Mouse (Mus musculus) neural tube, embryonic 12.5 days (tissue): ENCODE data around the gene Tsku. TPM values are rescaled to one million over a fixed set of nuclear protein-coding genes. Genes with fewer than 3 reads are reported as not detected.
A peak's percentile ranks its signal among the peaks of the same experiment; 100 is the strongest.

ENCODE experiments used
- ATAC-seq: fragments of 200-750 bp; cut with Nextera tagmentation; 2 replicates; pipeline ENCODE4 v1.8.0; 2017; ENCODE audit warnings: low read depth, mild to moderate bottlenecking, moderate TSS enrichment, moderate library complexity; ENCODE audit not compliant: low FRiP score
- H3K27ac ChIP-seq: fragments of 300-500 bp; sonication (generic); 2 replicates; pipeline ENCODE4 v1.5.1; 2016
- H3K27me3 ChIP-seq: fragments of 300-500 bp; sonication (generic); replicated peaks from 2 replicates; pipeline ENCODE4 v1.6.1; 2016; ENCODE audit warnings: mild to moderate bottlenecking
- H3K36me3 ChIP-seq: fragments of 300-500 bp; sonication (generic); 2 replicates; pipeline ENCODE4 v1.6.1; 2016; ENCODE audit warnings: mild to moderate bottlenecking
- H3K4me1 ChIP-seq: fragments of 300-500 bp; sonication (generic); 2 replicates; pipeline ENCODE4 v1.6.1; 2016
- H3K4me2 ChIP-seq: fragments of 300-500 bp; sonication (generic); replicated peaks from 2 replicates; pipeline ENCODE4 v1.6.1; 2016; ENCODE audit warnings: mild to moderate bottlenecking
- H3K4me3 ChIP-seq: fragments of 300-500 bp; sonication (generic); 2 replicates; pipeline ENCODE4 v1.5.1; 2016
- H3K9ac ChIP-seq: fragments of 300-500 bp; sonication (generic); 2 replicates; pipeline ENCODE4 v1.6.1; 2016; ENCODE audit warnings: mild to moderate bottlenecking
- H3K9me3 ChIP-seq: fragments of 300-500 bp; sonication (generic); 2 replicates; pipeline ENCODE4 v1.6.1; 2016; ENCODE audit warnings: mild to moderate bottlenecking
- WGBS: fragments of 180-500 bp; shearing (Covaris S2); methylation state at CpG from one replicate; pipeline ENCODE4 v1.1.7; 2016; 5-methylcytosine and 5-hydroxymethylcytosine counted together
- polyA plus RNA-seq: library from polyadenylated mRNA; unstranded; fragments of >200 nt; fragmentation: Nextera tagmentation; extraction: Ambion mirVana; gene quantifications from 2 replicates; pipeline ENCODE4 v1.2.1, GENCODE M21; 2016

Gene Tsku
- polyA plus RNA-seq: 7.7 and 8.3 TPM in 2 replicates

- H3K36me3 ChIP-seq: no peaks in the 10 kb centered on the region
- no peaks in the 10 kb centered on the region for H3K27me3 ChIP-seq
- WGBS: under 1% methylated on average over 52 of the region's 52 CpGs
- peak within 1 kb of the TSS; percentile 64 for H3K4me3 ChIP-seq
- H3K4me2 ChIP-seq: peak within 1 kb of the TSS; percentile 98
- peak; percentile 90 for ATAC-seq
- H3K9me3 ChIP-seq: no peaks in the 10 kb centered on the region
- peak within 1 kb of the TSS; percentile 10; the same call in 1 of the 2 replicates for H3K27ac ChIP-seq
- peak within 1 kb of the TSS; percentile 73 for H3K9ac ChIP-seq
- H3K4me1 ChIP-seq: peaks cover 32% of the 10 kb centered on the region
These were observed at the start of gene Tsku for GRCm38 (mm10) chr7:98361063-98361652. TSS of gene Tsku (minus strand) at chr7:98361328.

- Histone ChIP-seq H3K36me3 (no peaks in the 10 kb centered on the region), H3K4me2 (no peak overlapping the region), H3K4me3 (no peak overlapping the region), H3K27me3 (no peaks in the 10 kb centered on the region), H3K27ac (no peak overlapping the region), H3K9ac (no peak overlapping the region), H3K4me1 (no peaks in the 10 kb centered on the region), H3K9me3 (no peaks in the 10 kb centered on the region)
- WGBS: 84% methylated on average over 5 of the region's 5 CpGs
- no peak for ATAC-seq
These were observed 46.5 kb upstream of the Tsku start for GRCm38 (mm10) chr7:98407615-98408014.

DNA sequence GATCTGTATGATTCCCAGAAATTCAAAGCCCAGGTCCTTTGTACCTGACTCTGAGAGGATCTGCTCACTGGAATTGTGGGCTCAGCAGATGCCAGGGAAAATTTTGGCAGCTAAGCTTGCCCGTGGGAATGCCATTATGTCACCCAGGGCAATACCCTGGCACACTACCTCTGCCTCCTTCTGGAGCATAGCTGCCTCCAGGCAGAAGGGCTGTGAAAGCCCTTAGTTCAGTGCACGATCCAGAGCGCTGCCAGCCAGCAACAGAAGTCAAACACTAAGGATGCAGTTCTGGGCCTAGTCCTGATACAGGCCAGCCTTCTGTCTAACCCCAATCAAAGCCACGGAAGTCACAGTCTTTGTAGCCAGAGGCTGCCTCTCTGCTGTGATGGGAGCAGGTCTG is 42.9 kb upstream of the Tsku start:
- Histone ChIP-seq H3K36me3 (no peaks in the 10 kb centered on the region), H3K4me2 (no peak overlapping the region), H3K27ac (no peak overlapping the region), H3K4me3 (no peak overlapping the region), H3K4me1 (no peaks in the 10 kb centered on the region), H3K27me3 (no peaks in the 10 kb centered on the region), H3K9ac (no peak overlapping the region), H3K9me3 (no peaks in the 10 kb centered on the region)
- 76% methylated on average over 4 of the region's 4 CpGs for WGBS
- no peak for ATAC-seq

DNA sequence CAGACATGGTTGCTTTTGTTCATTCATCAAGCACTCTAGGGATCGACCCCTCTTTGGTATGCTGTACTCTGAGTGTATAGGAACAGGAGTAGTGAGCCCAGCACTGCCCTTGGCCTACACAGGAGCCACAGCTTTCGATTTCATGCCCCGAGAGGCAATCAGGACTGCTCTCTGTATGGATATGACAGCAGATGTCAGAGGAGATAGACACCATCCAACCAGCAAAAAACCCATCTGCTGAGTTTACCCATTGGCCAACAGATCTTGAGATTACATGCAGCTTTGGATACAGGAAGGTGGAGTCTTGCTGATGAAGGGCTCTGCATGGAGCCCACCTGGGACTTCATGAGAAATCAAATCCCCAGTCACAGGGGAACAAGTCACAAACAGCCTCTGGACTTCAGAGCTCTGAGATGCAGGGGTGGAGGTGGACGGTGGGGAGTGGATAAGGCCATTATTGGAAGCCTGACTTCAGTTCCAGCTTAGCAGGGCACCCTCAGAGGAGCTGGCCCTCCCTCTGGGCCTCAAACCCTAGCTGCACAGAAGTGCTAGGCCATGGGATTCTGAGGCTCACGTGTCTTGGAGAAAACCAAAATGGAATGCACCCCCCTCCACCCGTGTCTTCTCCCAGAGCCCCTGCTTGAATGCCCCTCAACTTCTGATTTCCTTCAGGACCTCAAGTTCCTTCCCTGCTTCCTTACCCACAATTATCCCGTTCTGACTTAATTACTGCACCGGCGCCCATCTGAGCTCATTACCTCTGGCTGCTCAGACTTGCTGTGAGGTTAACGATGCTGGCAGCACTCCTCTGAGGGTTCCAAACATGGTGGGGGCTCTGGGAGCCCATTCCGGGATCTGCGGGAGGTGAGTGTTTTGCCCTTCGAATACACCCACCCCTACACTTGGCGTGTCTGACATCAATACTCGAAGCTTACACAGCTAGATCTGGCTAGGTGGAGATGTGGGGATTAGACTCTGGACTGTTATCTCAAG is 41.8 kb upstream of the Tsku start:
- Histone ChIP-seq H3K9me3 (no peaks in the 10 kb centered on the region), H3K27ac (no peak overlapping the region), H3K4me3 (no peak overlapping the region), H3K9ac (no peak overlapping the region), H3K36me3 (no peaks in the 10 kb centered on the region), H3K4me1 (no peaks in the 10 kb centered on the region), H3K27me3 (no peaks in the 10 kb centered on the region), H3K4me2 (no peak overlapping the region)
- ATAC-seq: no peak
- 64% methylated on average over 15 of the region's 15 CpGs for WGBS

DNA sequence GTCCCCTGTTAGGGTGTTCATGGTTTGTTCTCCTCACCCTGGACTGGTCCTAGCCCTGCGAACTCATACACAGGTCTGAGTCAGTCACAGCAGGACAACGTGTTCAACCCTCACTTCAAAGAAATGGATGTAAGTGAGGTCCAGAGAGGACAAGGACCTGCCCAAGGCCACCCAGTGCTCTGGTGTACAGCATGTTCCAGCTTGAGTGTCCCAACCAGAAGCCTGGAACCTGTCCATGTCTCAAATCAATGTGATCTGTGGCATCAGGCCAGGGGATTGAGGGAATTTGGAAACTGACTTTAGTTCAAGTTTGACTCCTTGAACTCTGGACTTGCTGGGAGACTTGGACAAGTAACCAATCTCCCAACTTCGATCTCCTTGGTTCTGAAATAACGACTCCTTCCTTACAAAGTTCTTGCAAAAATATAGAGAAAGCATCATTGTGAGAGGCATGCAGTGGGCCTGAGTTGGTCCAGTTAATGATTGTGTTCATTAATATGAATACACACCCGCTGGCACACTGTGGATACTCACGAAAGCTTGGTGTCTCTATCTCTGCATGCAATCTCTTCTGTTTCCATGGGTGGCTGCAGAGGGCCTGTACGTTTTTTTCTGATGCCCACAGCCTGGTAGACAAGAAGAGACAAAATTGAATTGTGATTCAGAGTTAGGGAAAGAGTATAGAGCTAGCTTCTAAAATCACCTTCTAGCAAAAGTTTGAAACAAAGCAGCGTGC is 31.5 kb upstream of the Tsku start:
- Histone ChIP-seq H3K4me3 (no peak overlapping the region), H3K4me2 (no peak overlapping the region), H3K9me3 (no peaks in the 10 kb centered on the region), H3K27me3 (no peaks in the 10 kb centered on the region), H3K4me1 (no peaks in the 10 kb centered on the region), H3K36me3 (no peaks in the 10 kb centered on the region), H3K27ac (no peak overlapping the region), H3K9ac (no peak overlapping the region)
- no peak for ATAC-seq
- WGBS: 85% methylated on average over 8 of the region's 8 CpGs

- H3K9me3 ChIP-seq: no peaks in the 10 kb centered on the region
- 89% methylated on average over 7 of the region's 7 CpGs for WGBS
- no peak overlapping the region for H3K4me3 ChIP-seq
- 0 out of 2 replicates have a peak, but pooled peaks cover 4% of the 10 kb centered on the region for H3K27me3 ChIP-seq
- no peaks in the 10 kb centered on the region for H3K36me3 ChIP-seq
- no peaks in the 10 kb centered on the region for H3K4me1 ChIP-seq
- H3K9ac ChIP-seq: no peak overlapping the region
- H3K27ac ChIP-seq: no peak overlapping the region
- no peak for ATAC-seq
- no peak overlapping the region for H3K4me2 ChIP-seq
These were observed 30.3 kb upstream of the Tsku start for GRCm38 (mm10) chr7:98391351-98391936.

DNA sequence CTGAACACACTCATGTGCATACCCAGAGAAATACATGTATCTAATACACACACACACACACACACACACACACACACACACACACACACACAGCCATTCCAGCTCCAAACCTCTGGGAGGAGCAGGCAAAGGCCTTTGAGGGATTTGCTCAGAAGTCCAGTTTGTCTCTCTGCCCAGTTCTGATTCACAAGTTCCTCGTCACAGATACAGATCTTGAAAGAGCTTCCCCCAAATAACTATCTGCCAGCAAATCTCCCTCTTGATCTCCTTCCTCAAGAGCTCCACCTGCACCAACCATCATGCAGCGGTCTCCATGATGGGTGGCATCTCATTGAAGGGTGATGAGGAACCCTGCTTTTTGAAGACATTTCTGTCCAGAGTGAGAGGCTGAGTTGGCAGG is 29.4 kb upstream of the Tsku start:
- 0 out of 2 replicates have a peak, but pooled peaks cover 4% of the 10 kb centered on the region for H3K27me3 ChIP-seq
- WGBS: 79% methylated on average over 2 of the region's 2 CpGs
- no peak for ATAC-seq
- no peak overlapping the region for H3K4me2 ChIP-seq
- H3K4me3 ChIP-seq: no peak overlapping the region
- no peaks in the 10 kb centered on the region for H3K36me3 ChIP-seq
- no peak overlapping the region for H3K9ac ChIP-seq
- no peaks in the 10 kb centered on the region for H3K4me1 ChIP-seq
- H3K9me3 ChIP-seq: no peaks in the 10 kb centered on the region
- H3K27ac ChIP-seq: no peak overlapping the region

DNA sequence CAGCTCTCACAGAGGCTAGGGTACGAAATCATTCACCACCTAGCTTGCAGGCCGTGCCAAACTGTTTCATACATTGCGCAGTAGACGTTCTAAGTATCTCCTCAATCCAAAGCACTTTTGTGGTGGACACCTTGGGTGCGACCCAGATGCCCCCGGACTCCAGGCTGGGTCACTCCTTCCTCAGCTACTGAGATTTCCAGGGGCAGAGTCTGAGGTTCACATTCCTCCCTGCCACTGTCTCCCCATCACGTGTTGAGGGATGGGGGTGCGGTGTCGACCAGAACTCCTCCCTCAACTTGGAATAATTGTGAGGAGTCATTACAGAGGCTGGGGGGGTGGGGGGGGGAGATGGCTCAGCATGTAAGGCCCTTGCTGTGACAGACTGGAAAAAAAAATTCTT is 28.5 kb upstream of the Tsku start:
- no peak for ATAC-seq
- Histone ChIP-seq H3K4me3 (no peak overlapping the region), H3K9ac (no peak overlapping the region), H3K4me1 (no peaks in the 10 kb centered on the region), H3K27me3 (0 out of 2 replicates have a peak, but pooled peaks cover 4% of the 10 kb centered on the region), H3K4me2 (no peak overlapping the region), H3K27ac (no peak overlapping the region), H3K36me3 (no peaks in the 10 kb centered on the region), H3K9me3 (no peaks in the 10 kb centered on the region)
- WGBS: 84% methylated on average over 9 of the region's 9 CpGs

- no peak overlapping the region for H3K4me3 ChIP-seq
- no peak overlapping the region for H3K9ac ChIP-seq
- H3K4me1 ChIP-seq: 0 out of 2 replicates have a peak, but pooled peaks cover 3% of the 10 kb centered on the region
- no peak overlapping the region for H3K4me2 ChIP-seq
- no peak for ATAC-seq
- H3K36me3 ChIP-seq: no peaks in the 10 kb centered on the region
- 0 out of 2 replicates have a peak, but pooled peaks cover 4% of the 10 kb centered on the region for H3K27me3 ChIP-seq
- no peaks in the 10 kb centered on the region for H3K9me3 ChIP-seq
- no peak overlapping the region for H3K27ac ChIP-seq
- 82% methylated on average over 12 of the region's 12 CpGs for WGBS
These were observed 27.9 kb upstream of the Tsku start for GRCm38 (mm10) chr7:98388881-98389501.

- no peak for ATAC-seq
- no peak overlapping the region for H3K27ac ChIP-seq
- WGBS: 78% methylated on average over 7 of the region's 7 CpGs
These were observed 26.1 kb upstream of the Tsku start for GRCm38 (mm10) chr7:98387201-98387600.

DNA sequence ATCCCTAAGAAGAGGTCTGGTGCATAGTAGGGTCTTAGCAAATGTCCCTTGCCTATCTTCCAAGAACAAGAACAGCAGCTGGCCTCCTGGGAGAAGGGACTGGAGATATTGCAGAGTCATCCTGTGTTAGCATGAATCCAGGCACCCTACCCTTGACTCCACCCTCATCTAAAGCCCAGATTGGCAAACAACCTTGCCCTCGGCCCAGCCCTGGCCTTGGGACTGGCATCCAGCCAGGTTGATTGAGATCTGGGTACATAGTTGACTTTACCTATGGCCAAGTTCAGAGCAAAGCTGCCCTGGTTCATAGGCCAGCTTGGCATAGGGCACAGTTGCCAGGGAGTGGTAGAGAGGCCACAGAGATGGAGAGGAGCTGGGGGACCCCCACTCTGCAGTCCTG is 24.0 kb upstream of the Tsku start:
- Histone ChIP-seq H3K4me1 (peaks cover 5% of the 10 kb centered on the region; the same call in 1 of the 2 replicates), H3K36me3 (no peaks in the 10 kb centered on the region), H3K4me3 (no peak overlapping the region), H3K9me3 (no peaks in the 10 kb centered on the region), H3K4me2 (no peak overlapping the region), H3K9ac (no peak overlapping the region), H3K27ac (no peak overlapping the region), H3K27me3 (0 out of 2 replicates have a peak, but pooled peaks cover 4% of the 10 kb centered on the region)
- ATAC-seq: no peak
- 83% methylated on average over 1 of the region's 1 CpGs for WGBS

More at GRCm38 (mm10) chr7:98387201-98387600, 26.1 kb upstream of the Tsku start:
- no peak overlapping the region for H3K4me2 ChIP-seq
- H3K27me3 ChIP-seq: 0 out of 2 replicates have a peak, but pooled peaks cover 4% of the 10 kb centered on the region
- no peaks in the 10 kb centered on the region for H3K36me3 ChIP-seq
- no peaks in the 10 kb centered on the region for H3K9me3 ChIP-seq
- no peak overlapping the region for H3K4me3 ChIP-seq
- H3K9ac ChIP-seq: no peak overlapping the region
- H3K4me1 ChIP-seq: 0 out of 2 replicates have a peak, but pooled peaks cover 5% of the 10 kb centered on the region
